Mouse (Mus musculus): Measurements from ENCODE around the gene C1qtnf9. TPM values are rescaled to one million over a fixed set of nuclear protein-coding genes. Genes with fewer than 3 reads are reported as not detected.
A peak's percentile ranks its signal among the peaks of the same experiment; 100 is the strongest.

The C1qtnf9 gene
- 1 to 10 TPM; 2.4 to 6.8 TPM for total RNA-seq (2021)
- long read RNA-seq, experiment 1, partial matches to known transcripts, result 0 of 2 reads
- long read RNA-seq, experiment 1, other reads (novel, unspliced or antisense), result 0 of 2 reads
- long read RNA-seq, experiment 2, partial matches to known transcripts, result 0 of 3 reads
- long read RNA-seq, experiment 2, other reads (novel, unspliced or antisense), result 0 of 3 reads

GRCm38 (mm10) chr14:60767884-60768283 lies at the start of gene C1qtnf9:
Gene C1qtnf9, plus strand, starts transcription at chr14:60768134.
- no peak for DNase-seq (ENCODE audit: low spot score in 2 of 2)

GRCm38 (mm10) chr14:60721304-60721703 lies 46.6 kb upstream of the C1qtnf9 start:
- no peak for DNase-seq (ENCODE audit: low spot score in 2 of 2)

GRCm38 (mm10) chr14:60721938-60722337 lies 46.0 kb upstream of the C1qtnf9 start:
- DNase-seq (ENCODE audit: low spot score in 2 of 2), result no peak

GRCm38 (mm10) chr14:60726091-60726490 lies 41.8 kb upstream of the C1qtnf9 start:
- no peak for DNase-seq (ENCODE audit: low spot score in 2 of 2)

- no peak for DNase-seq (ENCODE audit: low spot score in 2 of 2)
Measured at GRCm38 (mm10) chr14:60727130-60727529, 40.8 kb upstream of the C1qtnf9 start.

- DNase-seq (ENCODE audit: low spot score in 2 of 2), result no peak
Measured at GRCm38 (mm10) chr14:60732081-60732480, 35.9 kb upstream of the C1qtnf9 start.

- DNase-seq (ENCODE audit: low spot score in 2 of 2), result peak in 1 of 2 experiments; percentile 45
Measured at GRCm38 (mm10) chr14:60732787-60733186, 35.1 kb upstream of the C1qtnf9 start.

GRCm38 (mm10) chr14:60733706-60734105 lies 34.2 kb upstream of the C1qtnf9 start:
- DNase-seq (ENCODE audit: low spot score in 2 of 2), result no peak

- DNase-seq (ENCODE audit: low spot score in 2 of 2), result no peak
Measured at GRCm38 (mm10) chr14:60735206-60735605, 32.7 kb upstream of the C1qtnf9 start.

GRCm38 (mm10) chr14:60735848-60736547 lies 31.9 kb upstream of the C1qtnf9 start:
- no peak for DNase-seq (ENCODE audit: low spot score in 2 of 2)

GRCm38 (mm10) chr14:60736591-60737192 lies 31.2 kb upstream of the C1qtnf9 start:
- no peak for DNase-seq (ENCODE audit: low spot score in 2 of 2)

- DNase-seq (ENCODE audit: low spot score in 2 of 2), result no peak
Measured at GRCm38 (mm10) chr14:60737202-60737611, 30.7 kb upstream of the C1qtnf9 start.

- no peak for DNase-seq (ENCODE audit: low spot score in 2 of 2)
Measured at GRCm38 (mm10) chr14:60738434-60738938, 29.4 kb upstream of the C1qtnf9 start.

- no peak for DNase-seq (ENCODE audit: low spot score in 2 of 2)
Measured at GRCm38 (mm10) chr14:60739155-60739554, 28.8 kb upstream of the C1qtnf9 start.

- no peak for DNase-seq (ENCODE audit: low spot score in 2 of 2)
Measured at GRCm38 (mm10) chr14:60739616-60740015, 28.3 kb upstream of the C1qtnf9 start.

GRCm38 (mm10) chr14:60740507-60740906 lies 27.4 kb upstream of the C1qtnf9 start:
- no peak for DNase-seq (ENCODE audit: low spot score in 2 of 2)

GRCm38 (mm10) chr14:60741033-60741432 lies 26.9 kb upstream of the C1qtnf9 start:
- no peak for DNase-seq (ENCODE audit: low spot score in 2 of 2)

GRCm38 (mm10) chr14:60741490-60741981 lies 26.4 kb upstream of the C1qtnf9 start:
- peak; percentile 57 to 66 for DNase-seq (ENCODE audit: low spot score in 2 of 2)

- DNase-seq (ENCODE audit: low spot score in 2 of 2), result no peak
Measured at GRCm38 (mm10) chr14:60743681-60744080, 24.3 kb upstream of the C1qtnf9 start.

- no peak for DNase-seq (ENCODE audit: low spot score in 2 of 2)
Measured at GRCm38 (mm10) chr14:60745201-60745600, 22.7 kb upstream of the C1qtnf9 start.

GRCm38 (mm10) chr14:60746141-60746540 lies 21.8 kb upstream of the C1qtnf9 start:
- no peak for DNase-seq (ENCODE audit: low spot score in 2 of 2)

Data from adrenal gland, adult 18-20 months (tissue).